Mouse (Mus musculus): Measurements from ENCODE around the gene Parva. TPM values are rescaled to one million over a fixed set of nuclear protein-coding genes. Genes with fewer than 3 reads are reported as not detected.

Parva gene
- polyA plus RNA-seq, 1 experiment from 2014 or later: 107 TPM

DNA sequence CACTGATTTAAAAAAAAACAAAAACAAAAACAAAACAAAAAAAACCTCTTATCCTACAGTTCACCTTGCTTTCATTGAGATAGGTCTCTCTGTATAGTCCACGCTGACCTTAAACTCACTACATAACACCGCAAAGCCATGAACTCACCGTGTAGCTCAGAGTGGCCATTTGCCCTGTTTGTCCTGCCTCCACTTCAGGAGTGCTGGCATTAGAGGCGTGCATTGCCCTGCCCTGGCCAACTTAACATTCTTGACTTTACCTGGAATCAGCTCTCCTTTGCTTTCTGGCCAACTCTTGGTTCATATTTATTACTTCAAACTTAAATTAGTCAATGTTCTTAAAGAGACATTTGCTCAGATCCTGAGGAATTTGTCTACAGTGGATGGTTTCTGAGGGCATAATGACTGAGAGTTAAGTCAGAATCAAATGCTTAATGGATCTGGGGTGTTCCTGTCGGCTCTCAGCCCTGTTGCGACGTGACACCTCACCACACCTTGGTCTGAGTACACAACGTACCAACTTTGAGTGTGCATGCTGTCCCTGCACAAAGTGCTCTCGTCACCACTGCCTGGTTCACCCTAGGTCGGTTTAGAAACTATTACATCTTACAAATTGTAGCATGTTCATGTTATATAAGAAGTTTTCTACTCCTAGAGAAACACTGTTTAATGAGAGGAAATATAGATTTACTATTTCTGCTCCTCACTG, 207.4 kb downstream of the Parva start:
- Histone ChIP-seq H3K27ac (no peak overlapping the region), H3K27me3 (no peaks in the 10 kb centered on the region), H3K4me3 (replicated peaks) (no peak overlapping the region), H3K4me1 (no peaks in the 10 kb centered on the region), H3K9ac (no peak overlapping the region), H3K36me3 (no peaks in the 10 kb centered on the region), H3K4me2 (no peak overlapping the region), H3K9me3 (replicated peaks) (peaks cover 6% of the 10 kb centered on the region)
- ATAC-seq (replicated peaks; ENCODE audit: low FRiP score): no peak
- 84% methylated on average over 10 of the region's 10 CpGs for WGBS

- Histone ChIP-seq H3K4me2 (no peak overlapping the region), H3K4me1 (no peaks in the 10 kb centered on the region), H3K36me3 (no peaks in the 10 kb centered on the region), H3K4me3 (replicated peaks) (no peak overlapping the region), H3K9ac (no peak overlapping the region), H3K27me3 (no peaks in the 10 kb centered on the region), H3K9me3 (replicated peaks) (peaks cover 6% of the 10 kb centered on the region), H3K27ac (no peak overlapping the region)
- 96% methylated on average over 2 of the region's 2 CpGs for WGBS
- no peak for ATAC-seq (replicated peaks; ENCODE audit: low FRiP score)
Measured at GRCm38 (mm10) chr7:112635936-112636335, 208.6 kb downstream of the Parva start.

Other genes with a start within 250 kb of the Parva start
- gene Mical2, start 201.6 kb upstream of the Parva start, polyA plus RNA-seq (2015; fragmentation: Nextera tagmentation; extraction: Ambion mirVana): 7.3 and 7.5 TPM in 2 replicates

All from kidney, embryonic 15.5 days (tissue).